Mouse (Mus musculus) bone marrow, adult 2 months (tissue): ENCODE results near the gene Slc19a2.

Experiments used
- CTCF ChIP-seq: fragments of 200-500 bp; IDR thresholded peaks from 2 replicates; pipeline ENCODE4 v1.5.1; 2011; ENCODE audit warnings: low read length, control low read depth; ENCODE audit not compliant: control insufficient read depth, insufficient read depth
- POLR2A ChIP-seq: fragments of 200-500 bp; IDR thresholded peaks from 2 replicates; pipeline ENCODE4 v1.6.1; 2011; ENCODE audit warnings: low read depth, mild to moderate bottlenecking, control low read depth, low read length, borderline replicate concordance; ENCODE audit not compliant: control insufficient read depth

GRCm38 (mm10) chr1:164254836-164255235 lies 6.0 kb downstream of the Slc19a2 start:
- TF ChIP-seq POLR2A (no peak), CTCF (no peak)
